ENCODE assay signal across 10 mouse cellular contexts in genomic region chr8:26268751-26269415, GRCm38 (mm10).
DNase-seq lines count a peak whose midpoint lies in the region; ATAC-seq lines count a peak whose summit lies in the region.
"Had no signal": no experiment of that assay in that cellular context is flagged by ENCODE, and none has a peak within 500 bp of the region (broad histone marks: within the 10 kb centered on the region; RNA-seq: fewer than 3 reads in every experiment).

No protein-coding gene starts in this region.

- no peaks in the 10 kb centered on the region for H3K36me3 ChIP-seq in hindbrain, embryonic 15.5 days
- H3K36me3 ChIP-seq: embryonic facial prominence, embryonic 13.5 days had no signal

- H3K4me1 ChIP-seq in hindbrain, embryonic 15.5 days (replicated peaks): peaks cover 57% of the 10 kb centered on the region

- ATAC-seq in hindbrain, embryonic 15.5 days (ENCODE audit: low FRiP score, low read depth): no peak

- intact Hi-C loops in left cerebral cortex, postnatal 4 days (cut with DNase I): no loop called here
- intact Hi-C loops in left cerebral cortex, postnatal 25 days (cut with DNase I): no loop called here
- intact Hi-C loops in left cerebral cortex, postnatal 14 days (cut with DNase I): no loop called here

- peak; percentile 52 for DNase-seq in left cerebral cortex, postnatal 4 days
- DNase-seq in left cerebral cortex, postnatal 25 days (ENCODE audit: low spot score in 2 of 2): no peak
- peak; percentile 31 for DNase-seq in gastrocnemius, adult 18-20 months (ENCODE audit: low spot score)
- DNase-seq in lung, postnatal 14 days: peak; percentile 18
- DNase-seq in left cerebral cortex, postnatal 14 days (ENCODE audit: low spot score in 2 of 2): no peak
- DNase-seq in right cerebral cortex, adult 2 months (ENCODE audit: low spot score in 2 of 2): no peak
- no peak for DNase-seq in thymus, adult 18-20 months
- DNase-seq: right cerebral cortex, postnatal 14 days had no signal

- 0 out of 2 replicates have a peak overlapping the region, but pooled peaks have one; percentile 7 for H3K4me2 ChIP-seq in hindbrain, embryonic 15.5 days
- H3K4me2 ChIP-seq: embryonic facial prominence, embryonic 13.5 days had no signal

- WGBS in hindbrain, embryonic 15.5 days: 23% methylated on average over 17 of the region's 17 CpGs

- H3K4me3 ChIP-seq in hindbrain, embryonic 15.5 days: no peak overlapping the region
- H3K4me3 ChIP-seq: embryonic facial prominence, embryonic 13.5 days had no signal

- H3K27me3 ChIP-seq in hindbrain, embryonic 15.5 days: peaks cover 19% of the 10 kb centered on the region; the same call in 1 of the 2 replicates

- H3K9ac ChIP-seq in hindbrain, embryonic 15.5 days: no peak overlapping the region
- H3K9ac ChIP-seq: embryonic facial prominence, embryonic 13.5 days had no signal

- no peaks in the 10 kb centered on the region for H3K9me3 ChIP-seq in hindbrain, embryonic 15.5 days
- H3K9me3 ChIP-seq: embryonic facial prominence, embryonic 13.5 days had no signal

- H3K27ac ChIP-seq in hindbrain, embryonic 15.5 days (replicated peaks): no peak overlapping the region
- H3K27ac ChIP-seq: embryonic facial prominence, embryonic 13.5 days had no signal

Comparison
In these comparisons a context has a peak if more than half of its experiments do, and no peak if none do; other contexts are left out.
1. DNase-seq: peak in left cerebral cortex, postnatal 4 days (single experiment), gastrocnemius, adult 18-20 months (single experiment) and lung, postnatal 14 days (single experiment); none in left cerebral cortex, postnatal 25 days (0 of 2), left cerebral cortex, postnatal 14 days (0 of 2), right cerebral cortex, adult 2 months (0 of 2) and thymus, adult 18-20 months (0 of 2).